Mouse (Mus musculus): Measurements from ENCODE around the gene Pde8b. TPM values are rescaled to one million over a fixed set of nuclear protein-coding genes. Genes with fewer than 3 reads are reported as not detected.
A peak's percentile ranks its signal among the peaks of the same experiment; 100 is the strongest.
"Not testable (repeated sequence)": the region's sequence is repeated elsewhere in the genome, so short reads cannot be mapped to it uniquely, and the experiment has no call there.

The Pde8b gene
- polyA plus RNA-seq, 1 experiment from 2014 or later: 6.9 TPM

DNA sequence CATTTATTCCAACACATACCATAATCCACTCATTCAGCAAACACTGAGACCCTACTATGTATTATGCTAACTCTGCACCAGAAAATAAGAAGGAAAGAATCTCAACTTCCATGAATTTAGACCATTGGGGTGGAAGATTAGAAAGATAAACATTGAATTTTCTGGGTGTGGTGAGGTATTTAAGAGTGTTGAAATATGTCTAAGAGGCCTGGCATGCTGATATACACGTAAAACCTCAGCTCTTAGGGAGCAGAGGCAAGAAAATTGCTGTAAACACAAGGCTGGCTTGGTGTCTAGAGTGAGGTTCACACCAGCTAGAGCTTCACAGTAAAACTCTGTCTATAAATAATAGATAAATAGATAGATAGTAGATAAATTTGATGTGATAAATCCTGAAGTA, 19.8 kb downstream of the Pde8b start:
- Histone ChIP-seq H3K9me3 (ENCODE audit: control insufficient read depth, low read length) (no peaks in the 10 kb centered on the region), H3K4me3 (ENCODE audit: low read depth, low read length) (no peak overlapping the region), H3K36me3 (ENCODE audit: control insufficient read depth, insufficient read depth, low read length) (no peaks in the 10 kb centered on the region), H3K27me3 (replicated peaks; ENCODE audit: control insufficient read depth, insufficient read depth, low read length) (no peaks in the 10 kb centered on the region), H3K27ac (ENCODE audit: low read depth) (no peak overlapping the region), H3K4me2 (ENCODE audit: low read length) (no peak overlapping the region), H3K9ac (ENCODE audit: low read length) (no peak overlapping the region), H3K4me1 (replicated peaks; ENCODE audit: control insufficient read depth, insufficient read depth, low read length) (no peaks in the 10 kb centered on the region)
- 51% methylated on average over 1 of the region's 1 CpGs for WGBS
- DNase-seq (ENCODE audit: low spot score) (no peak), ATAC-seq (replicated peaks; ENCODE audit: low FRiP score, low TSS enrichment, low read depth) (no peak)

GRCm38 (mm10) chr13:95224491-95224890, 25.6 kb downstream of the Pde8b start:
- Histone ChIP-seq H3K4me1 (replicated peaks; ENCODE audit: control insufficient read depth, insufficient read depth, low read length) (no peaks in the 10 kb centered on the region), H3K4me3 (ENCODE audit: low read depth, low read length) (no peak overlapping the region), H3K27ac (ENCODE audit: low read depth) (no peak overlapping the region), H3K9me3 (ENCODE audit: control insufficient read depth, low read length) (no peaks in the 10 kb centered on the region), H3K9ac (ENCODE audit: low read length) (no peak overlapping the region), H3K36me3 (ENCODE audit: control insufficient read depth, insufficient read depth, low read length) (no peaks in the 10 kb centered on the region), H3K4me2 (ENCODE audit: low read length) (no peak overlapping the region), H3K27me3 (replicated peaks; ENCODE audit: control insufficient read depth, insufficient read depth, low read length) (peaks cover 22% of the 10 kb centered on the region)
- ATAC-seq (replicated peaks; ENCODE audit: low FRiP score, low TSS enrichment, low read depth) (no peak), DNase-seq (ENCODE audit: low spot score) (no peak)
- WGBS: 88% methylated on average over 2 of the region's 2 CpGs

- peak; percentile 75 for DNase-seq (ENCODE audit: low spot score)
- ATAC-seq (replicated peaks; ENCODE audit: low FRiP score, low TSS enrichment, low read depth): no peak
- H3K9ac ChIP-seq (ENCODE audit: low read length): no peak overlapping the region
Observed at GRCm38 (mm10) chr13:95223427-95223772, 26.7 kb downstream of the Pde8b start.

GRCm38 (mm10) chr13:95222569-95223426, 27.3 kb downstream of the Pde8b start:
- Histone ChIP-seq H3K4me3 (ENCODE audit: low read depth, low read length) (peak overlapping the region; percentile 68), H3K4me2 (ENCODE audit: low read length) (peak overlapping the region; percentile 98), H3K27me3 (replicated peaks; ENCODE audit: control insufficient read depth, insufficient read depth, low read length) (peaks cover 22% of the 10 kb centered on the region), H3K27ac (ENCODE audit: low read depth) (no peak overlapping the region), H3K9me3 (ENCODE audit: control insufficient read depth, low read length) (no peaks in the 10 kb centered on the region), H3K9ac (ENCODE audit: low read length) (peak overlapping the region; percentile 50), H3K4me1 (replicated peaks; ENCODE audit: control insufficient read depth, insufficient read depth, low read length) (no peaks in the 10 kb centered on the region), H3K36me3 (ENCODE audit: control insufficient read depth, insufficient read depth, low read length) (no peaks in the 10 kb centered on the region)
- 2% methylated on average over 72 of the region's 96 CpGs for WGBS
- DNase-seq (ENCODE audit: low spot score) (peak; percentile 69), ATAC-seq (replicated peaks; ENCODE audit: low FRiP score, low TSS enrichment, low read depth) (peak; percentile 71; the same call in 1 of the 2 replicates)

More at GRCm38 (mm10) chr13:95223427-95223772, 26.7 kb downstream of the Pde8b start:
- 52% methylated on average over 2 of the region's 2 CpGs for WGBS
- Histone ChIP-seq H3K4me2 (ENCODE audit: low read length) (peak overlapping the region; percentile 98), H3K4me1 (replicated peaks; ENCODE audit: control insufficient read depth, insufficient read depth, low read length) (no peaks in the 10 kb centered on the region), H3K27me3 (replicated peaks; ENCODE audit: control insufficient read depth, insufficient read depth, low read length) (peaks cover 22% of the 10 kb centered on the region), H3K27ac (ENCODE audit: low read depth) (no peak overlapping the region), H3K36me3 (ENCODE audit: control insufficient read depth, insufficient read depth, low read length) (no peaks in the 10 kb centered on the region), H3K4me3 (ENCODE audit: low read depth, low read length) (peak overlapping the region; percentile 68; the same call in 1 of the 2 replicates), H3K9me3 (ENCODE audit: control insufficient read depth, low read length) (no peaks in the 10 kb centered on the region)

- 5% methylated on average over 24 of the region's 24 CpGs for WGBS
- no peaks in the 10 kb centered on the region for H3K4me1 ChIP-seq (replicated peaks; ENCODE audit: control insufficient read depth, insufficient read depth, low read length)
- peak overlapping the region; percentile 98 for H3K4me2 ChIP-seq (ENCODE audit: low read length)
- H3K9ac ChIP-seq (ENCODE audit: low read length): peak overlapping the region; percentile 50
- H3K27me3 ChIP-seq (replicated peaks; ENCODE audit: control insufficient read depth, insufficient read depth, low read length): peaks cover 22% of the 10 kb centered on the region
- ATAC-seq (replicated peaks; ENCODE audit: low FRiP score, low TSS enrichment, low read depth) (no peak), DNase-seq (ENCODE audit: low spot score) (peak; percentile 57)
- no peaks in the 10 kb centered on the region for H3K9me3 ChIP-seq (ENCODE audit: control insufficient read depth, low read length)
- peak overlapping the region; percentile 68 for H3K4me3 ChIP-seq (ENCODE audit: low read depth, low read length)
- H3K36me3 ChIP-seq (ENCODE audit: control insufficient read depth, insufficient read depth, low read length): no peaks in the 10 kb centered on the region
- no peak overlapping the region for H3K27ac ChIP-seq (ENCODE audit: low read depth)
Observed at GRCm38 (mm10) chr13:95221882-95222568, 28.1 kb downstream of the Pde8b start.

DNA sequence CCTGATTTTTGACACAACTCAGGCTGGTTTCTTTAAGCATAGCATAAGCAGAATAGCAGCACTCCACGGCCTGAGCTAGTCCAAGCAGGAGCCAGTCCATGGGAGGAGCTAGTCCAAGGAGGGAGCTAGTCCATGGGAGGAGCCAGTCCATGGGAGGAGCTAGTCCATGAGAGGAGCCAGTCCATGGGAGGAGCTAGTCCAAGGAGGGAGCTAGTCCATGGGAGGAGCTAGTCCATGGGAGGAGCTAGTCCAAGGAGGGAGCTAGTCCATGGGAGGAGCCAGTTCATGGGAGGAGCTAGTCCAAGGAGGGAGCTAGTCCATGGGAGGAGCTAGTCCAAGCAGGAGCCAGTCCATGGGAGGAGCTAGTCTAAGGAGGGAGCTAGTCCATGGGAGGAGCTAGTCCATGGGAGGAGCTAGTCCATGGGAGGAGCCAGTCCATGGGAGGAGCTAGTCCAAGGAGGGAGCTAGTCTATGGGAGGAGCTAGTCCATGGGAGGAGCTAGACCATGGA, 34.4 kb downstream of the Pde8b start:
- not testable (repeated sequence) for ATAC-seq (replicated peaks; ENCODE audit: low FRiP score, low TSS enrichment, low read depth)
- WGBS: 37% methylated on average over 1 of the region's 1 CpGs

DNA sequence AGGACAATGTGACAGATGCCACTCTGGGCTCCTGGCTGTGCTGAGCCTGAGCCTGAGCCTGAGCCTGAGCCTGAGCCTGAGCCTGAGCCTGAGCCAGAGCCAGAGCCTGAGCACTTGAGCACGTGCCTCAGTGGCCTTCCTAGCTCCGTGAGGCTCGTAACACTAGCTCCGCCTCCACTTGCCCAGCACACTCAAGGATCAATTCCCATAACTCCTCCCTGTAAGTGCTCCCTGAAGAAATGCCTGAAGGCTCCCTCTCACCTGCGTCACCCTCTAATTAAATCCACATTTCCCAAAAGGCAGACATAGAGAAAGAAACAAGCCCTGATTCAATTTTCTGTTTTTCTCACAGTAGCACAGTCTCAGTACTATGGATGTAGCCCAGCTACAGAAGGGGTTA, 37.8 kb downstream of the Pde8b start:
- no peak for DNase-seq (ENCODE audit: low spot score)
- no peak overlapping the region for H3K9ac ChIP-seq (ENCODE audit: low read length)
- 63% methylated on average over 5 of the region's 5 CpGs for WGBS
- H3K27me3 ChIP-seq (replicated peaks; ENCODE audit: control insufficient read depth, insufficient read depth, low read length): no peaks in the 10 kb centered on the region
- no peak overlapping the region for H3K27ac ChIP-seq (ENCODE audit: low read depth)
- H3K4me3 ChIP-seq (ENCODE audit: low read depth, low read length): no peak overlapping the region
- no peaks in the 10 kb centered on the region for H3K9me3 ChIP-seq (ENCODE audit: control insufficient read depth, low read length)
- H3K4me2 ChIP-seq (ENCODE audit: low read length): no peak overlapping the region
- H3K36me3 ChIP-seq (ENCODE audit: control insufficient read depth, insufficient read depth, low read length): no peaks in the 10 kb centered on the region
- no peak for ATAC-seq (replicated peaks; ENCODE audit: low FRiP score, low TSS enrichment, low read depth)
- H3K4me1 ChIP-seq (replicated peaks; ENCODE audit: control insufficient read depth, insufficient read depth, low read length): no peaks in the 10 kb centered on the region

More for the DNA sequence above, 34.4 kb downstream of the Pde8b start:
- not testable (repeated sequence) for H3K27me3 ChIP-seq (replicated peaks; ENCODE audit: control insufficient read depth, insufficient read depth, low read length); H3K4me3 ChIP-seq (ENCODE audit: low read depth, low read length); H3K9me3 ChIP-seq (ENCODE audit: control insufficient read depth, low read length); H3K27ac ChIP-seq (ENCODE audit: low read depth); H3K4me2 ChIP-seq (ENCODE audit: low read length); H3K9ac ChIP-seq (ENCODE audit: low read length); H3K36me3 ChIP-seq (ENCODE audit: control insufficient read depth, insufficient read depth, low read length); H3K4me1 ChIP-seq (replicated peaks; ENCODE audit: control insufficient read depth, insufficient read depth, low read length); DNase-seq (ENCODE audit: low spot score)

DNA sequence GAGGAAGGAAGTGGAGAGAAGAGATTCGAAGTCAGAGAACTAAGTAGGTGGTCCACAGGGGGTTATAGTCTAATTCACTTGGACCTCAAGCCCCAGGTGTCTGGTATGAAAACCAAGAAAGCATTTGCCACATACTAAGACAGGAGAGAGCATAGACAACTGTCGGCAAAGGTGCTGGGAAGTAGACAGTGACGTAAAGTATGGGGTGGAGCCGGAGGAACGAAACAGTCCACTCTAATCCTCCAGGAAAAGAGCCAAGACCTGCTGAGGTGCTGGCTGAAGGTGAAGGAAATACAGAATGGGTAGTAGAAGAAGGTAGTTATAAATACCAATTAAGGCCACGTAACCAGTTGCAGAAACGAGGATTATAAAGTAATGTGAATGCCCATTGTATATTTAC, 42.8 kb downstream of the Pde8b start:
- DNase-seq (ENCODE audit: low spot score); H3K36me3 ChIP-seq (ENCODE audit: control insufficient read depth, insufficient read depth, low read length); H3K27ac ChIP-seq (ENCODE audit: low read depth); H3K27me3 ChIP-seq (replicated peaks; ENCODE audit: control insufficient read depth, insufficient read depth, low read length); H3K9me3 ChIP-seq (ENCODE audit: control insufficient read depth, low read length); ATAC-seq (replicated peaks; ENCODE audit: low FRiP score, low TSS enrichment, low read depth); H3K9ac ChIP-seq (ENCODE audit: low read length); H3K4me1 ChIP-seq (replicated peaks; ENCODE audit: control insufficient read depth, insufficient read depth, low read length); H3K4me2 ChIP-seq (ENCODE audit: low read length); H3K4me3 ChIP-seq (ENCODE audit: low read depth, low read length): not testable (repeated sequence)
- WGBS: 76% methylated on average over 7 of the region's 7 CpGs
